Mouse (Mus musculus): ENCODE results near the gene Abhd4. TPM values are rescaled to one million over a fixed set of nuclear protein-coding genes. Genes with fewer than 3 reads are reported as not detected.
A peak's percentile ranks its signal among the peaks of the same experiment; 100 is the strongest.

Gene Abhd4
- polyA plus RNA-seq, 1 experiment from 2014 or later = 54.3 TPM

GRCm38 (mm10) chr14:54209932-54210331 lies 44.1 kb upstream of the Abhd4 start:
- peaks cover 23% of the 10 kb centered on the region for H3K4me1 ChIP-seq (ENCODE audit: control insufficient read depth, insufficient read depth, low read length)
- H3K9me3 ChIP-seq (ENCODE audit: control insufficient read depth, low read depth, low read length) = no peaks in the 10 kb centered on the region
- no peaks in the 10 kb centered on the region for H3K27me3 ChIP-seq (ENCODE audit: control insufficient read depth, insufficient read depth, low read length)
- no peak for ATAC-seq (ENCODE audit: insufficient number of reproducible peaks, insufficient read depth, low FRiP score, low read depth)
- H3K36me3 ChIP-seq (ENCODE audit: control insufficient read depth, insufficient read depth, low read length) = no peaks in the 10 kb centered on the region
- H3K4me3 ChIP-seq (ENCODE audit: low read depth, low read length) = no peak overlapping the region
- H3K9ac ChIP-seq (replicated peaks; ENCODE audit: low read depth, low read length) = no peak overlapping the region
- H3K27ac ChIP-seq (ENCODE audit: low read length) = no peak overlapping the region
- 67% methylated on average over 5 of the region's 5 CpGs for WGBS
- H3K4me2 ChIP-seq (replicated peaks; ENCODE audit: low read depth, low read length) = no peak overlapping the region

- no peak overlapping the region for H3K27ac ChIP-seq (ENCODE audit: low read length)
- no peak overlapping the region for H3K4me3 ChIP-seq (ENCODE audit: low read depth, low read length)
- no peaks in the 10 kb centered on the region for H3K9me3 ChIP-seq (ENCODE audit: control insufficient read depth, low read depth, low read length)
- no peaks in the 10 kb centered on the region for H3K36me3 ChIP-seq (ENCODE audit: control insufficient read depth, insufficient read depth, low read length)
- 90% methylated on average over 2 of the region's 2 CpGs for WGBS
- H3K27me3 ChIP-seq (ENCODE audit: control insufficient read depth, insufficient read depth, low read length) = no peaks in the 10 kb centered on the region
- no peak overlapping the region for H3K4me2 ChIP-seq (replicated peaks; ENCODE audit: low read depth, low read length)
- peaks cover 23% of the 10 kb centered on the region for H3K4me1 ChIP-seq (ENCODE audit: control insufficient read depth, insufficient read depth, low read length)
- ATAC-seq (ENCODE audit: insufficient number of reproducible peaks, insufficient read depth, low FRiP score, low read depth) = no peak
- no peak overlapping the region for H3K9ac ChIP-seq (replicated peaks; ENCODE audit: low read depth, low read length)
Measured at GRCm38 (mm10) chr14:54210401-54210800, 43.6 kb upstream of the Abhd4 start.

- Histone ChIP-seq H3K4me2 (replicated peaks; ENCODE audit: low read depth, low read length) (no peak overlapping the region), H3K27ac (ENCODE audit: low read length) (no peak overlapping the region), H3K36me3 (ENCODE audit: control insufficient read depth, insufficient read depth, low read length) (no peaks in the 10 kb centered on the region), H3K4me1 (ENCODE audit: control insufficient read depth, insufficient read depth, low read length) (peaks cover 20% of the 10 kb centered on the region; the same call in 1 of the 2 replicates), H3K27me3 (ENCODE audit: control insufficient read depth, insufficient read depth, low read length) (no peaks in the 10 kb centered on the region), H3K4me3 (ENCODE audit: low read depth, low read length) (no peak overlapping the region), H3K9me3 (ENCODE audit: control insufficient read depth, low read depth, low read length) (no peaks in the 10 kb centered on the region), H3K9ac (replicated peaks; ENCODE audit: low read depth, low read length) (no peak overlapping the region)
- no peak for ATAC-seq (ENCODE audit: insufficient number of reproducible peaks, insufficient read depth, low FRiP score, low read depth)
- WGBS = 93% methylated on average over 8 of the region's 8 CpGs
Measured at GRCm38 (mm10) chr14:54211199-54211598, 42.8 kb upstream of the Abhd4 start.

GRCm38 (mm10) chr14:54211755-54212154 lies 42.2 kb upstream of the Abhd4 start:
- no peak overlapping the region for H3K27ac ChIP-seq (ENCODE audit: low read length)
- H3K9me3 ChIP-seq (ENCODE audit: control insufficient read depth, low read depth, low read length) = no peaks in the 10 kb centered on the region
- no peak overlapping the region for H3K9ac ChIP-seq (replicated peaks; ENCODE audit: low read depth, low read length)
- H3K36me3 ChIP-seq (ENCODE audit: control insufficient read depth, insufficient read depth, low read length) = no peaks in the 10 kb centered on the region
- no peak overlapping the region for H3K4me3 ChIP-seq (ENCODE audit: low read depth, low read length)
- H3K27me3 ChIP-seq (ENCODE audit: control insufficient read depth, insufficient read depth, low read length) = no peaks in the 10 kb centered on the region
- ATAC-seq (ENCODE audit: insufficient number of reproducible peaks, insufficient read depth, low FRiP score, low read depth) = no peak
- H3K4me2 ChIP-seq (replicated peaks; ENCODE audit: low read depth, low read length) = no peak overlapping the region
- H3K4me1 ChIP-seq (ENCODE audit: control insufficient read depth, insufficient read depth, low read length) = peaks cover 14% of the 10 kb centered on the region; the same call in 1 of the 2 replicates
- WGBS = 84% methylated on average over 5 of the region's 5 CpGs

- WGBS = 77% methylated on average over 2 of the region's 2 CpGs
- no peak overlapping the region for H3K4me3 ChIP-seq (ENCODE audit: low read depth, low read length)
- no peak overlapping the region for H3K4me2 ChIP-seq (replicated peaks; ENCODE audit: low read depth, low read length)
- no peaks in the 10 kb centered on the region for H3K9me3 ChIP-seq (ENCODE audit: control insufficient read depth, low read depth, low read length)
- ATAC-seq (ENCODE audit: insufficient number of reproducible peaks, insufficient read depth, low FRiP score, low read depth) = no peak
- H3K27me3 ChIP-seq (ENCODE audit: control insufficient read depth, insufficient read depth, low read length) = no peaks in the 10 kb centered on the region
- H3K9ac ChIP-seq (replicated peaks; ENCODE audit: low read depth, low read length) = no peak overlapping the region
- no peak overlapping the region for H3K27ac ChIP-seq (ENCODE audit: low read length)
- peaks cover 6% of the 10 kb centered on the region; the same call in 1 of the 2 replicates for H3K4me1 ChIP-seq (ENCODE audit: control insufficient read depth, insufficient read depth, low read length)
- no peaks in the 10 kb centered on the region for H3K36me3 ChIP-seq (ENCODE audit: control insufficient read depth, insufficient read depth, low read length)
Measured at GRCm38 (mm10) chr14:54213734-54214133, 40.3 kb upstream of the Abhd4 start.

GRCm38 (mm10) chr14:54214477-54214876 lies 39.5 kb upstream of the Abhd4 start:
- 0 out of 2 replicates have a peak overlapping the region, but pooled peaks have one; percentile 6 for H3K27ac ChIP-seq (ENCODE audit: low read length)
- no peaks in the 10 kb centered on the region for H3K27me3 ChIP-seq (ENCODE audit: control insufficient read depth, insufficient read depth, low read length)
- H3K4me1 ChIP-seq (ENCODE audit: control insufficient read depth, insufficient read depth, low read length) = peaks cover 8% of the 10 kb centered on the region; the same call in 1 of the 2 replicates
- H3K4me2 ChIP-seq (replicated peaks; ENCODE audit: low read depth, low read length) = no peak overlapping the region
- no peak overlapping the region for H3K9ac ChIP-seq (replicated peaks; ENCODE audit: low read depth, low read length)
- no peaks in the 10 kb centered on the region for H3K9me3 ChIP-seq (ENCODE audit: control insufficient read depth, low read depth, low read length)
- H3K4me3 ChIP-seq (ENCODE audit: low read depth, low read length) = no peak overlapping the region
- no peak for ATAC-seq (ENCODE audit: insufficient number of reproducible peaks, insufficient read depth, low FRiP score, low read depth)
- H3K36me3 ChIP-seq (ENCODE audit: control insufficient read depth, insufficient read depth, low read length) = no peaks in the 10 kb centered on the region
- 28% methylated on average over 2 of the region's 2 CpGs for WGBS

GRCm38 (mm10) chr14:54214901-54215300 lies 39.1 kb upstream of the Abhd4 start:
- H3K4me2 ChIP-seq (replicated peaks; ENCODE audit: low read depth, low read length) = no peak overlapping the region
- no peak overlapping the region for H3K27ac ChIP-seq (ENCODE audit: low read length)
- no peaks in the 10 kb centered on the region for H3K27me3 ChIP-seq (ENCODE audit: control insufficient read depth, insufficient read depth, low read length)
- no peaks in the 10 kb centered on the region for H3K36me3 ChIP-seq (ENCODE audit: control insufficient read depth, insufficient read depth, low read length)
- no peaks in the 10 kb centered on the region for H3K9me3 ChIP-seq (ENCODE audit: control insufficient read depth, low read depth, low read length)
- ATAC-seq (ENCODE audit: insufficient number of reproducible peaks, insufficient read depth, low FRiP score, low read depth) = no peak
- no peak overlapping the region for H3K9ac ChIP-seq (replicated peaks; ENCODE audit: low read depth, low read length)
- peaks cover 8% of the 10 kb centered on the region; the same call in 1 of the 2 replicates for H3K4me1 ChIP-seq (ENCODE audit: control insufficient read depth, insufficient read depth, low read length)
- H3K4me3 ChIP-seq (ENCODE audit: low read depth, low read length) = no peak overlapping the region
- 60% methylated on average over 10 of the region's 10 CpGs for WGBS

GRCm38 (mm10) chr14:54216126-54216525 lies 37.9 kb upstream of the Abhd4 start:
- Histone ChIP-seq H3K4me3 (ENCODE audit: low read depth, low read length) (no peak overlapping the region), H3K4me1 (ENCODE audit: control insufficient read depth, insufficient read depth, low read length) (peaks cover 8% of the 10 kb centered on the region; the same call in 1 of the 2 replicates), H3K9ac (replicated peaks; ENCODE audit: low read depth, low read length) (no peak overlapping the region), H3K4me2 (replicated peaks; ENCODE audit: low read depth, low read length) (no peak overlapping the region), H3K36me3 (ENCODE audit: control insufficient read depth, insufficient read depth, low read length) (no peaks in the 10 kb centered on the region), H3K27ac (ENCODE audit: low read length) (no peak overlapping the region), H3K27me3 (ENCODE audit: control insufficient read depth, insufficient read depth, low read length) (no peaks in the 10 kb centered on the region), H3K9me3 (ENCODE audit: control insufficient read depth, low read depth, low read length) (no peaks in the 10 kb centered on the region)
- no peak for ATAC-seq (ENCODE audit: insufficient number of reproducible peaks, insufficient read depth, low FRiP score, low read depth)
- 78% methylated on average over 7 of the region's 7 CpGs for WGBS

GRCm38 (mm10) chr14:54218233-54218632 lies 35.8 kb upstream of the Abhd4 start:
- no peaks in the 10 kb centered on the region for H3K36me3 ChIP-seq (ENCODE audit: control insufficient read depth, insufficient read depth, low read length)
- WGBS = 4% methylated on average over 1 of the region's 1 CpGs
- H3K4me3 ChIP-seq (ENCODE audit: low read depth, low read length) = no peak overlapping the region
- no peak overlapping the region for H3K9ac ChIP-seq (replicated peaks; ENCODE audit: low read depth, low read length)
- no peak overlapping the region for H3K27ac ChIP-seq (ENCODE audit: low read length)
- H3K27me3 ChIP-seq (ENCODE audit: control insufficient read depth, insufficient read depth, low read length) = no peaks in the 10 kb centered on the region
- no peaks in the 10 kb centered on the region for H3K9me3 ChIP-seq (ENCODE audit: control insufficient read depth, low read depth, low read length)
- H3K4me2 ChIP-seq (replicated peaks; ENCODE audit: low read depth, low read length) = no peak overlapping the region
- ATAC-seq (ENCODE audit: insufficient number of reproducible peaks, insufficient read depth, low FRiP score, low read depth) = no peak
- H3K4me1 ChIP-seq (ENCODE audit: control insufficient read depth, insufficient read depth, low read length) = peaks cover 8% of the 10 kb centered on the region; the same call in 1 of the 2 replicates
